Mouse (Mus musculus): ENCODE results near the gene BC117090.
A peak's percentile ranks its signal among the peaks of the same experiment; 100 is the strongest.
"Not testable (repeated sequence)": the region's sequence is repeated elsewhere in the genome, so short reads cannot be mapped to it uniquely, and the experiment has no call there.

Gene BC117090

GRCm38 (mm10) chr16:36334232-36334631 is at the start of gene BC117090:
Gene BC117090, minus strand, starts transcription at chr16:36334332.
- no peak for DNase-seq (ENCODE audit: low read depth)

GRCm38 (mm10) chr16:36367648-36368047 is 33.5 kb upstream of the BC117090 start, which contains the start of gene BC100530:
Gene BC100530, minus strand, starts transcription at chr16:36367748.
- not testable (repeated sequence) for DNase-seq (ENCODE audit: low read depth)

GRCm38 (mm10) chr16:36337171-36337570 is 3.0 kb upstream of the BC117090 start:
- peak; percentile 9 for DNase-seq (ENCODE audit: low read depth)

- no peak for DNase-seq (ENCODE audit: low read depth)
These were observed 14.8 kb downstream of the BC117090 start for GRCm38 (mm10) chr16:36319286-36319685.

- not testable (repeated sequence) for DNase-seq (ENCODE audit: low read depth)
These were observed 18.0 kb downstream of the BC117090 start for GRCm38 (mm10) chr16:36316111-36316510.

GRCm38 (mm10) chr16:36307631-36308030 is 26.5 kb downstream of the BC117090 start:
- no peak for DNase-seq (ENCODE audit: low read depth)

GRCm38 (mm10) chr16:36289140-36289539 is 45.0 kb downstream of the BC117090 start:
- no peak for DNase-seq (ENCODE audit: low read depth)

- not testable (repeated sequence) for DNase-seq (ENCODE audit: low read depth)
These were observed 57.3 kb downstream of the BC117090 start, which contains the start of gene Stfa1 for GRCm38 (mm10) chr16:36276796-36277195. Gene Stfa1, plus strand, starts transcription at chr16:36276951.
